Mouse (Mus musculus) T-helper 17 cell (primary cell): ENCODE measurements around the gene Wdr46.

ENCODE experiments used
- in situ Hi-C, 2 experiments: fragments of 300-600 bp; cut with MboI, MseI; formaldehyde crosslinking; loops; 1 replicate in 1 of 2; 2 replicates in 1 of 2; pipeline ENCODE4 v1.15.1; 2025; ENCODE audit warnings: high pct_unique_total_duplicates in 2 of 2

Gene Wdr46

DNA sequence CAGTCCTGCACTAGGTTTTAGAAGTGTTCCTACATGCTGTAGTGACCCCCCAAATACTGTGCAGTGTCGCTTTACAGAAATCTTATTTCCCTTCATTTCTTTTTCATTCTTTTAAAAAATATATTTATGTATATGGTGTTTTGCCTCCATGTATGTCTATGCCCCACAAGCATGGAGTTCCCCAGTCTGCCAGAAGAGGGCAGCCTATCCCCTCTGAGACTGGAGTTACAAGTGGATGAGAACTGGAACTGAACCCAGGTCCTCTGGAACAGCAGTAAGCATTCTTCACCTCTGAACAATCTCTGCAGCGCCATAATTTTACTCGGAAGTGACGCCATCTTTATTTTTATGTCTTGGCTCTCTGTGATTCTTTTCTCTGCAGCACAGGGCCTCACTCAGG lies 28.9 kb downstream of the Wdr46 start:
- in situ Hi-C loops: no loop called here

DNA sequence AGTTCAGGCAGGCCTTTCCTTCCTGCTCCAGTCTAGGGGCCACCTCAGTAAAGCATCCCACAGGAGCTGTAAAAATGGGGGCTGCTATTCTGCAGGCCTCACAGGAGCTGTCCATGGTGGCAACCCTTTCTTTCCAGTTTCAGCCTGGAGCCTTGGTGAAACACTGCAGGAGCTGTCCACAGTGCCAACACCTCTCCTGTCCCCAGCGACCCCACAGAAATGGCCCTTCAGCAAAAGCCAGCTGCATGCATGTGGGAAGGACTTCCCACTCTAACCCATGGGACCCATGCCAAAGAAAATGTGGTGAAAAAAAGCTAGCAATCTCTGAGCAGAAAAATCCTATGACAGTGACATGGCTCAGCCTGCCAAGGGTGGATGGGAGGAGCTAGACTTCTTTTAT lies 32.2 kb downstream of the Wdr46 start:
- in situ Hi-C loops: no loop called here

DNA sequence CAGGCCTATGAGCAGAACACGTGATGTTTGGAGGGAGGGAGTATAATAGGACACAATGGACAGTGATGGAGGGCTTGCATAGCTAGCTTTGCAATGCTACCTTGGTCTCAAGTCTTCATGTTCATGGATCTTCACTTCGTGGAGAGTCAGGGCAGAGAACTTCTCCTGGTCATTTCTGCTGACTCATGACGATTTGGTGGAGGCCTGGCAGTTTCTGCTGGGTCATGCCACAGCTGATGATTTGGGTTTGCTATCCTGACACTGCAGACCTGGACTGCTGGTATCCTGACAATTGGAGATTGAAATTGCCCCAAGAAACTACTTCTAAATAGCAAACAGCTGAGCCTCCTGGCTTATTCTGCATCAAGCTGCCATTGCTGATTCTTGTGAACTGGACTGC lies 33.1 kb downstream of the Wdr46 start:
- in situ Hi-C loops: no loop called here

DNA sequence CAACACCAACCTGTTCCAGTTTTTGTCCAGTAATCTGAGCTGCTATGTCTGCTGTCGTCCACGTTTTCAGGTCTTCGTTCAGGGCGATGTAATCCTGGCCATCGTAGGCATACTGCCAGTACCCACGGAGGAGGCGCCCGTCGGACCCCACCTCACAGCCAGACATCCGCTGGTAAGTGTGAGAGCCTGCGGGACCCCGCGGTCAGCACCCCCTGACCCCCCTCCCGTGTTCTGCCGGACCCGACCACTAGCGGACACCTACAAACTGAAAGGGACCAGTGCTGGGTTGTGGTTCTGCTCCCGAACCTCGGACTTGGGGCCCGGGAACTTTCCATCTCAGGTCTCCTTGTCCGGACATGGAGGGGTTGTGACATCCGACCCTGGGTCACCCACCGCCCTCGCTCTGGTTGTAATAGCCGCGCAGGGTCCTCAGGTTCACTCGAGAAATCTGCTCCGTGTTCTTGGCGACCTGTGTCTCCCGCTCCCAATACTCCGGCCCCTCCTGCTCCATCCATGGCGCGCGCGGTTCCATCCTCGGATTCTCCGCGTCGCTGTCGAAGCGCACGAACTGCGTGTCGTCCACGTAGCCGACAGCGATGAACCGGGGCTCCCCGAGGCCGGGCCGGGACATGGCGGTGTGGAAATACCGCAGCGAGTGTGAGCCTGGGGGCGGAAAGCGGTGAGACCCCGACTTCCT lies 37.5 kb downstream of the Wdr46 start:
- in situ Hi-C loops: loop anchor here in 1 of 2 experiments (25.0 kb wide), 1 partner anchor 1409 kb away; the partner anchor contains the start of gene H2-Q4

DNA sequence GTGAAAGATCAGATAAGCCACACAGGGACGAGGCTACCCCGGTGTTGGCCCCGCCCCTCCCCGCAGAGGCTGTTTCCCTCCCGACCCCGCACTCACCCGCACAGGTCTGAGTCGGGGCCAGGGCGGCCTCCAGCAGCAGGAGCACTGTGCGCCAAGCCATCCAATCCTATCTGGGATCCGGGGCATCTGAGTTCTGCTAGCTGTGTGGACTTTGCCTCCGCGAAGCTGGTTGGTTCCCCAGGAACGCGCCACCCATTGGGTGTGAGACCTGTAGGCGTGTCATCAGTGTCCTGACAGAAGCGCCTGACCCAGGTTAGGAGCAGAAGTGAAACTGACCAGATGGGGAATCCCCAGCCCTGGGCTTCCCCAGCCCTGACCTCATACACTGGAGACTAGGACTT lies 38.2 kb downstream of the Wdr46 start:
- in situ Hi-C loops: loop anchor here in 1 of 2 experiments (25.0 kb wide), 1 partner anchor 1409 kb away; the partner anchor contains the start of gene H2-Q4

DNA sequence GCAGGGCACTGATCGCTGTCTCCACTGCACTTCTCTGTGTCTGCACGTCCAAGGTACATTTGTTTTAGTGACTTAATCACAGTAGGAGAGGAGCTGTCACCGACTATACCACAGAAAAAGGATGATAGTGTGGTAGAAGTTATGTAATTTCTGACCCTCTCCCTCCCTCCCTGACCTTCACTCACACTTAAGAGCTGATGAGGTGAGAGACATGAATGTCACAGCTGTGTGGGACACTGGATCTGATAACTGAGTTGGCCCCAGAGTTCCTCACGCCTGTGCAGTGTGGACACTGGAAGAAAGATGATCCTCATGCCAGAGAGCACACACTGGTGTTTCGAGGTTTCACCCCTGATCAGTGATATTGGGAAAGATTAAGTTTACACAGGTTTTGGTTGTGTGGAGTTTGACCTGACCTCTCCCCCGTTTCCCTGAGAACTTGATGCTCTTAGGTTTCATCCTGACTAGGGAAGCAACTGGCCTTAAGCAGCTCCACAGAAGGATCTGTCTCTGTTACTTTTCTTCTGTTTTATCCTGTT lies 39.1 kb downstream of the Wdr46 start:
- in situ Hi-C loops: loop anchor here (10.0 to 25.0 kb wide), 2 partner anchors 1408 to 1475 kb away; partner anchors contain the start of gene H2-Q4 (in 1 of the 2)

DNA sequence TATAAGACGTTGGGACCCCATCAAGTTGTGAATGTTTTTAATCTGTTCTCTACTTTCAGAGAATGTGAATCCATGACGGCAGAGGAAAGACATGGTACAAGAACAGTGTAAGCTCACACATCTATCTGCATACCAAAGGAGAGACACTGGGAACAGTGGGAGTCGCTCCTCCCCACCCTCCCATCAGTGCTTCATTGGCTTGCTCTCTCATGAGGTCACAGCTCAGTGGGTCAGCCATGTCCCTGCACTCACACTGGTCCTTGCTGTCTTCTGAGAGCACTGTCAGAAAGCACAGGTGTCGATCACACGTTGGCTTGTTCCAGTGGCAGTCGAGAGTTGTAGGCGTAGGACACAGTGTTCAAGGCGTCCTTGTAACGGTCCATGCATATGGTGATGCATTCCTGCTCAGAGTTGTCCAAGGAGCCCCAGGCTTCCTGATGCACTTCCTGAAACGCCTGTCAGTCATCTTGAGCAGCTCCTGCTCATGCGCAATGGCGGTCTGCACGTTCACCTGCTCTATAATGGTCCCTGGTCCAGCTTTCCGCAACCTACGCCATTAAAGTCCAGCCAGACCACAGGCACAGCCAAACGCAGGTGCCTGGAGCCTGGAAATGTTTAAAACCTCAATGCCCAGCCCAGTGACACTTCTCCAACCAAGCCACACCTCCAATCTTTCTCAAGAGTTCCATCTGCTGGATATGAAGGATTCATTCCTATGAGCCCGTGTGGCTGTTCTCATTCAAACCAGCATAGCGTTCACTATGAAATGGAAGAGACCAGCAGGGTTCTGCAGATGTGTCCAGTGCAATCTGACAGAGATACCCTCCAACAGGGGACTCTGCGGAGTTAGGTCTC lies 39.9 kb downstream of the Wdr46 start:
- in situ Hi-C loops: loop anchor here (10.0 to 25.0 kb wide), 2 partner anchors 1407 to 1474 kb away; partner anchors contain the start of gene H2-Q4 (in 1 of the 2)

DNA sequence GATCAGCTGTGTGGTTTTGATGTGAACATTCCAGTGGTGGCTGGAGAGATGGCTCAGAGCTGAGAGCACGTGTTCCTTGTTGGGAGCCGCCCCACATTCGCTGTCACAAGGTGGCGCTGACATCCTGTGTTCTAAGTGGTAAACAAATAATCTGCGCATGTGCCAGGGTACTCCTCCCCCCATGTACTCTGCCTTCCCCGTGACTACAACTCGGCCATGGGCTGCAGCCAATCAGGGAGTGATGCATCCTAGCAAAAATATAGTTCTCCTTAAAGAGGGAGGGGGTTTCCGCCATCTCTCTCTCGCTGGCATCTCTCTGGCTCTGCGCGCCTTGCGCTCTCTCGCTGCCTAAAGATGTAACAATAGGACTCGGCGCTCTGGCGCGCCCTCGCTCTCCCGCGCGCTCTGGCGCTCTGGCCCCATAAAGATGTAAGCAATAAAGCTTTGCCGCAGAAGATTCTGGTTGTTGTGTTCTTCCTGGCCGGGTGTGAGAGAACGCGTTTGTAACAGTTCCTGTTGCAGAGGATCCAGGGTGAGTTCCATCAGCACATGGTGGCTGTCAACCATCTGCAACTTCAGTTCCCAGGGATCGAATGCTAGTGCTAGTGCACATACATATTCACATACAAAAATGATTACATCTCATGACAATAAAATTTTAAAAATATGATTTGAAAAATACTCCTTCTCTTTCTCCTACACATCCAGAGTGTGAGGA lies 40.9 kb downstream of the Wdr46 start:
- in situ Hi-C loops: loop anchor here (10.0 to 25.0 kb wide), 2 partner anchors 1406 to 1473 kb away; partner anchors contain the start of gene H2-Q4 (in 1 of the 2)

DNA sequence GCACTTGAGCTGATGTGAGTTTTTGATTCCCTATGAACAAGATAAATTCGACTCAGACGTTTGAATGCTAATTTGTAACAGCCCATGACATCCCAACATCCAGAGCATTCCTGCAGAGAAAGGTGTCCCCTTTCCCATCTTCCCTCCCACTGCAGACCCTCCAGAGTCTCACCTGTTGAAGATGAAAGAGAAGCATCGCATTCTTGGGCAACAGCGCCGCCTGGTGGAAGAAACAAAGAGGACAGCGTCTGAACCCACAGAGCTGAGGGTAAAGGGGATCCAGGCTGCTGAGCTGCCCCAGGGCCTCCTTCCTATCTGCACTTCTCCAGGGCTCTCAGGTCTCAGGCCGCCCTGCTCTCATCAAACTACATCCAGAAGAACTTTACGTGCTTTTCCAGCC lies 41.7 kb downstream of the Wdr46 start:
- in situ Hi-C loops: loop anchor here (10.0 to 25.0 kb wide), 2 partner anchors 1405 to 1473 kb away; partner anchors contain the start of gene H2-Q4 (in 1 of the 2)

DNA sequence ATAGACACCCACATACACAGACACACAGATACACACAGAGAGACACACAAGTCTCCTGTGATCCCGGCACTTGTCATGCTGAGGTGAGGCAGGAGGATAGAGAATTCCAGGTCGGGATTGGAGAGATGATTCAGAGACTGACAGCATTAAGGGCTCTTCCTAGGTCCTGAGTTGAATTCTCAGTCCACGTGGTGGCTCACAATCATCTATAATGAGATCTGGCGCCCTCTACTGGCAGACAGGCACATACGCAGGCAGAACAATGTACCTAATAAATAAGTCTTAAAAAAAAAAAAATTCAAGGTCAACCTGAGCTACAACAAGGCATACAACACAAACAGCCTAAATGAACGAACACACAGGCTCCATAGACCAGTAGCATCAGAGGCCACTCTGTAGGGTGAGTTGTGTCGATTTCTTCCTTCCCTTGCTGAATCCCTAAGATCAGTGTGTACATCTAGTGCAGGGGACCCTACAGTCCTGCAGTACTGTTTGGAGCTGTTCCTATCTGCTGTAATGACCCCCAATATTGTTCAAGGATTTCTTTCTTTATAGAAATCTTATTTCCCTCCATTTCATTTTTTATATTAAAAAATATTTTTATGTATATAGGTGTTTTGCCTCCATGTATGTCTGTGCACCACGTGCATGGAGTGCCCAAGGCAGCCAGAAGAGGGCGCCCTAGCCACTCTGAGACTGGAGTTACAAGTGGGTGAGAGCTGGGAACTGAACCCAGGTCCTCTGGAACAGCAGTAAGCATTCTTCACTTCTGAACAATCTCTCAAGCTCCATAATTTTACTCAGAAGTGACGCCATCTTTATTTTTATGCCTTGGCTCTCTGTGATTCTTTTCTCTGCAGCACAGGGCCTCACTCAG lies 51.6 kb downstream of the Wdr46 start:
- in situ Hi-C loops: loop anchor here in 1 of 2 experiments (25.0 kb wide), 1 partner anchor 1395 kb away; the partner anchor contains the start of gene H2-Q4

DNA sequence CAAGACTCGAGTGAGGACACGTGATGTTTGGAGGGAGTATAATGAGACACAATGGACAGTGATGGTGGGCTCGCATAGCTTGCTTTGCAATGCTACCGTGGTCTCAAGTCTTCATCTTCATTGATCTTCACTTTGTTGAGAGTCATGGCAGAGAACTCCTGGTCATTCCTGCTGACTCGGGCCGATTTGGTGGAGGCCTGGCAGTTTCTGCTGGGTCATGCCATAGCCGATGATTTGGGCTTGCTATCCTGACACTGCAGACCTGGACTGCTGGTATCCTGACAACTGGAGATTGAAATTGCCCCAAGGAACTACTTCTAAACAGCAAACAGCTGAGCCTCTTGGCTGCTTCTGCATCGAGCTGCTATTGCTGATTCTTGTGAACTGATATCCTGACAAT lies 54.5 kb downstream of the Wdr46 start:
- in situ Hi-C loops: loop anchor here in 1 of 2 experiments (5.0 to 25.0 kb wide), 2 partner anchors 1392 to 1477 kb away; partner anchors contain the start of genes H2-Q10 and H2-Q4

DNA sequence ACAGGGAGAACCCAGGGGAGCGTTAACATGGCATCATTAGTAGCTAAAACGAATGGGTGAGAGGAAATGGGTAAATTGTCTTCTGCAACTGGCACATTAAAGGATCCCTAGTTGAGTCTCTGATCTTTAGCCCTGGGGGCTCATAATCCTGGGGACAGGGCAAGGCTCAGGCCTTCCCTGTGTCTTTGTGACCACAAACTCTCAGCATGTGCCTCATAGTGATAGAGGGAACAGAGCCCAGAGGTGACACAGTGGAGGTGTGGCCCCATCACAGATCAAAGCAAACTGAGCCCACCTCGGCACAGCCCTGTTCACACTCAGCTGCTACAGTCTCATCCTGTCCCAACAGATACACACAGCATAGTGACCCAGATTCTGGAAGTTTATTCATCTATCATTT lies 55.2 kb downstream of the Wdr46 start:
- in situ Hi-C loops: loop anchor here in 1 of 2 experiments (5.0 to 25.0 kb wide), 2 partner anchors 1392 to 1477 kb away; partner anchors contain the start of genes H2-Q10 and H2-Q4

DNA sequence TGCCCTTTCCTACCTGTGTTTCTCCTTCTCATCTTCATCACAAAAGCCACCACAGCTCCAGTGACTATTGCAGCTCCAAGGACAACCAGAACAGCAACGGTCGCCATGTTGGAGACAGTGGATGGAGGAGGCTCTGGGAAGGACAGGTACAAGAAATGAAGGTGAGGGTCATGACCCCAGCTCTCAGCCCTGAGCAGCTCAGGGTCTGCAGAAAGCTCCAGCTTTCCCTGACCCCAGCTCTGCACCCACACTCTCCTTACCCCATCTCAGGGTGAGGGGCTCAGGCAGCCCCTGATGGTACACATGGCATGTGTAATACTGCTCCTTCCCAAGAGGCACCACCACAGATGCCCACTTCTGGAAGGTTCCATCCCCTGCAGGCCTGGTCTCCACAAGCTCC lies 56.6 kb downstream of the Wdr46 start:
- in situ Hi-C loops: loop anchor here in 1 of 2 experiments (5.0 to 25.0 kb wide), 2 partner anchors 1390 to 1475 kb away; partner anchors contain the start of genes H2-Q10 and H2-Q4

DNA sequence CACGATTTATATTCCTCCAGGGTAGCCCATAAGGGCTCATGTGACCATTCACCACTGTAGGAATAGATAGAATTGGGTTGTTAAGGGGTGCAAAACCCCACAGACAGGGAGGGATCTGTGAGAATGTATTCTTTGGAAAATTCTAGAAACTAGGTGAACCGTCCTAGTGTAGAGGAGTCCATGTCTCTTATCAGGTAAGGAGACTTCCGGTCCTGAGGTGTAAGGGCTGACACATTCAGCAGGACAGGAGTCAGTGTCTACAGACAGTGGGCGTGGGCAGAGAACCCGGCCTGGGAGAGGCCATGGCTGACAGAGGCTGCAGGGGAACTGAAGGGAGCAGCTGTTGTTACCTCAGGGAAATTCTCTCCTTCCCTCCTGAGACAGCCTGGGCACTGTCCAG lies 58.2 kb downstream of the Wdr46 start:
- in situ Hi-C loops: loop anchor here in 1 of 2 experiments (5.0 to 25.0 kb wide), 2 partner anchors 1389 to 1474 kb away; partner anchors contain the start of genes H2-Q10 and H2-Q4
